Mouse (Mus musculus): Measurements from ENCODE around the gene Asap3. TPM values are rescaled to one million over a fixed set of nuclear protein-coding genes. Genes with fewer than 3 reads are reported as not detected.

Gene Asap3
- total and polyA plus RNA-seq, 2 experiments, result 3.3 to 5.8 TPM

GRCm38 (mm10) chr4:136174216-136175193 lies 31.7 kb upstream of the Asap3 start:
- 43% methylated on average over 13 of the region's 13 CpGs for WGBS
- no peak overlapping the region for H3K27ac ChIP-seq (replicated peaks; ENCODE audit: insufficient read depth, low read depth, low read length)

DNA sequence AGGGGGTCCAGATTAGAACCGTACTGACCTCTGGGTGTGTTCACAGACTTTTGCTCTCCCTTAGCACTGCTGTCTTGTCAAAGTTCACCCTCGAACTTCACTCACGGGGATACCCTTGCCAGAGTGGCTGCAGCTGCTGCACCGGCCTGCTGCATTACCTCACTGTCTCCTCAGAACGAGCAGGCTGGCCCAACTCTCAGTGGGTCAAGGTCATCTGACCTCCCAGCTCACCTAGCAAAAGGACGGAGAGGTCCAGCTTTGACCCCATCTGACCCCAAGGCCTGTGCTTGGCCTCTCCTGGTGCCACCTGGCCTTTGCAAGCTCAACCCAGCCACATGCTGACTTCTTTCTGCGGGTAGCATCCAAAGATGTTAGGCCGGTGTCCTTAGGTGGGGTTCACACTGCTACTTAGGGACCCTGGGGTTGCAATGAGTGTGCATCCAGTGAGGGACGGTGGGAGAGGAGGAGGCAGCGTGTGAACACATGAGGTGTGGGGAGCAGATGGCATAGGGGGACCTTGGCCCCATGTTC lies 30.1 kb upstream of the Asap3 start:
- no peak overlapping the region for H3K9ac ChIP-seq (ENCODE audit: low read depth, low read length)
- WGBS, result 55% methylated on average over 10 of the region's 10 CpGs
- H3K36me3 ChIP-seq (ENCODE audit: control insufficient read depth, insufficient read depth, low read length), result no peaks in the 10 kb centered on the region
- H3K79me2 ChIP-seq (ENCODE audit: control insufficient read depth, insufficient read depth, low read length), result no peaks in the 10 kb centered on the region
- H3K27me3 ChIP-seq (ENCODE audit: control insufficient read depth, insufficient read depth, low read length), result no peaks in the 10 kb centered on the region
- TF ChIP-seq POLR2A (IDR thresholded peaks at IDR 0.05; ENCODE audit: extremely low read depth, insufficient read depth, low read length), result no peak
- no peak for TF ChIP-seq CTCF (IDR thresholded peaks at IDR 0.05; ENCODE audit: low read depth, low read length)
- no peak overlapping the region for H3K27ac ChIP-seq (replicated peaks; ENCODE audit: insufficient read depth, low read depth, low read length)
- H3K4me1 ChIP-seq (ENCODE audit: control insufficient read depth, insufficient read depth, low read length), result peaks cover 24% of the 10 kb centered on the region
- no peak overlapping the region for H3K4me3 ChIP-seq (ENCODE audit: insufficient read depth, low read depth, low read length)
- DNase-seq (ENCODE audit: extremely low read depth, low read depth, low spot score), result peak; percentile 64

More at GRCm38 (mm10) chr4:136174216-136175193, 31.7 kb upstream of the Asap3 start:
- no peak overlapping the region for H3K4me3 ChIP-seq (ENCODE audit: insufficient read depth, low read depth, low read length)
- DNase-seq (ENCODE audit: extremely low read depth, low read depth, low spot score), result peak; percentile 56
- no peak overlapping the region for H3K9ac ChIP-seq (ENCODE audit: low read depth, low read length)
- H3K27me3 ChIP-seq (ENCODE audit: control insufficient read depth, insufficient read depth, low read length), result no peaks in the 10 kb centered on the region
- peaks cover 24% of the 10 kb centered on the region for H3K4me1 ChIP-seq (ENCODE audit: control insufficient read depth, insufficient read depth, low read length)
- no peak for TF ChIP-seq POLR2A (IDR thresholded peaks at IDR 0.05; ENCODE audit: extremely low read depth, insufficient read depth, low read length)
- no peak for TF ChIP-seq CTCF (IDR thresholded peaks at IDR 0.05; ENCODE audit: low read depth, low read length)
- H3K79me2 ChIP-seq (ENCODE audit: control insufficient read depth, insufficient read depth, low read length), result no peaks in the 10 kb centered on the region
- H3K36me3 ChIP-seq (ENCODE audit: control insufficient read depth, insufficient read depth, low read length), result no peaks in the 10 kb centered on the region

DNA sequence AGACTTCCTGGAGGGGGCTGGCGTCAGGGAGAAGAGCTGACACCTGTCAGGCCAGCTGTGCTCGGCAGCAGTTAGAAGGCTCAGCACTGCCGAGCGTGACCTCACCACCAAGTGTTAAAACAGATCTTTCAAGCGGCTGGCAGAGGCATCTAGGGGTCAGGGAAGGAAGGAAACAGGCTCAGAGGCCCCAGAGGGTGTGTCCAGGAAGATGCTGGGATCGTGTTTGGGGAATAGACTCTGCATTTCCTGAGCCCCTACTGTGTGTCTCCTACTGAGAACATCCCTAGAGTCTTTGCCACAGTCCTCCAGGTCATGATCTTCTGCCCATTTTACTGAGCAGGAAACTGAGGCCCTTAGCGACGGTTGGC lies 28.9 kb upstream of the Asap3 start:
- no peaks in the 10 kb centered on the region for H3K36me3 ChIP-seq (ENCODE audit: control insufficient read depth, insufficient read depth, low read length)
- no peaks in the 10 kb centered on the region for H3K27me3 ChIP-seq (ENCODE audit: control insufficient read depth, insufficient read depth, low read length)
- no peak overlapping the region for H3K27ac ChIP-seq (replicated peaks; ENCODE audit: insufficient read depth, low read depth, low read length)
- no peaks in the 10 kb centered on the region for H3K79me2 ChIP-seq (ENCODE audit: control insufficient read depth, insufficient read depth, low read length)
- 57% methylated on average over 8 of the region's 8 CpGs for WGBS
- DNase-seq (ENCODE audit: extremely low read depth, low read depth, low spot score), result no peak
- no peak overlapping the region for H3K9ac ChIP-seq (ENCODE audit: low read depth, low read length)
- TF ChIP-seq POLR2A (IDR thresholded peaks at IDR 0.05; ENCODE audit: extremely low read depth, insufficient read depth, low read length) (no peak), CTCF (IDR thresholded peaks at IDR 0.05; ENCODE audit: low read depth, low read length) (no peak)
- no peak overlapping the region for H3K4me3 ChIP-seq (ENCODE audit: insufficient read depth, low read depth, low read length)
- peaks cover 24% of the 10 kb centered on the region for H3K4me1 ChIP-seq (ENCODE audit: control insufficient read depth, insufficient read depth, low read length)

- Histone ChIP-seq H3K79me2 (ENCODE audit: control insufficient read depth, insufficient read depth, low read length) (no peaks in the 10 kb centered on the region), H3K27me3 (ENCODE audit: control insufficient read depth, insufficient read depth, low read length) (no peaks in the 10 kb centered on the region), H3K36me3 (ENCODE audit: control insufficient read depth, insufficient read depth, low read length) (no peaks in the 10 kb centered on the region), H3K9ac (ENCODE audit: low read depth, low read length) (no peak overlapping the region), H3K4me3 (ENCODE audit: insufficient read depth, low read depth, low read length) (no peak overlapping the region), H3K4me1 (ENCODE audit: control insufficient read depth, insufficient read depth, low read length) (peaks cover 22% of the 10 kb centered on the region), H3K27ac (replicated peaks; ENCODE audit: insufficient read depth, low read depth, low read length) (no peak overlapping the region)
- no peak for TF ChIP-seq CTCF (IDR thresholded peaks at IDR 0.05; ENCODE audit: low read depth, low read length)
- no peak for TF ChIP-seq POLR2A (IDR thresholded peaks at IDR 0.05; ENCODE audit: extremely low read depth, insufficient read depth, low read length)
- WGBS, result 56% methylated on average over 11 of the region's 11 CpGs
- peak; percentile 72 for DNase-seq (ENCODE audit: extremely low read depth, low read depth, low spot score)
Observed at GRCm38 (mm10) chr4:136177612-136178474, 28.3 kb upstream of the Asap3 start.

DNA sequence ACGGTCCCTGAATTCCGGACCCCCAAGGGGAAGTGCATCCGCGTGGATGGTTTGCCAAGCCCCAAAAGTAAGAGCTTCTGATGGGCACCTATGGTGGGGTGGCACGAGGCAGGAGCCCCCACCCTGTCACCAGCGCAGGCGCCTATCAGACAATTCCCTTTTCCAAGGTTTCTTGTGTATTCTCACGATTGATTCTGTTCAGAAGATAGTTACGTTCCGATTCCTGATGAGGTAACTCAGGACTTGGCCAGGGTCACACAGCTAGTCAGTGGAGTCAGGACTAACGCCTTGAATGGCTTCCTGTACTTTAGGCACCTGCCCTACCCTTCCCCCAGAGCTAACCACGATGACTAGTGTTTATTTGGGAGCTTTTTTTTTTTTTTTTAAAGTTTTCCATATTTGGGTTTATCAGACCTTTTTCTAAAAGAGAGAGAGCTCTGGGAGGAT lies 27.7 kb upstream of the Asap3 start:
- DNase-seq (ENCODE audit: extremely low read depth, low read depth, low spot score), result no peak
- Histone ChIP-seq H3K36me3 (ENCODE audit: control insufficient read depth, insufficient read depth, low read length) (no peaks in the 10 kb centered on the region), H3K4me1 (ENCODE audit: control insufficient read depth, insufficient read depth, low read length) (peaks cover 16% of the 10 kb centered on the region), H3K27me3 (ENCODE audit: control insufficient read depth, insufficient read depth, low read length) (no peaks in the 10 kb centered on the region), H3K79me2 (ENCODE audit: control insufficient read depth, insufficient read depth, low read length) (no peaks in the 10 kb centered on the region), H3K4me3 (ENCODE audit: insufficient read depth, low read depth, low read length) (no peak overlapping the region), H3K27ac (replicated peaks; ENCODE audit: insufficient read depth, low read depth, low read length) (no peak overlapping the region), H3K9ac (ENCODE audit: low read depth, low read length) (no peak overlapping the region)
- 74% methylated on average over 12 of the region's 12 CpGs for WGBS
- no peak for TF ChIP-seq POLR2A (IDR thresholded peaks at IDR 0.05; ENCODE audit: extremely low read depth, insufficient read depth, low read length)
- no peak for TF ChIP-seq CTCF (IDR thresholded peaks at IDR 0.05; ENCODE audit: low read depth, low read length)

All from liver, adult 2 months (tissue).